Comparison of ENCODE assay signal across 9 mouse cellular contexts in genomic region chr5:142767937-142768336, GRCm38 (mm10). TPM values are rescaled to one million over a fixed set of nuclear protein-coding genes. Genes with fewer than 3 reads are reported as not detected.
DNase-seq lines count a peak whose midpoint lies in the region; ATAC-seq lines count a peak whose summit lies in the region.
"Had no signal": no experiment of that assay in that cellular context is flagged by ENCODE, and none has a peak within 500 bp of the region (broad histone marks: within the 10 kb centered on the region; RNA-seq: fewer than 3 reads in every experiment).

No protein-coding gene starts in this region.

- H3K27ac ChIP-seq in heart, embryonic 16.5 days (ENCODE audit: low read length) = no peak overlapping the region
- H3K27ac ChIP-seq in lung, embryonic 16.5 days (ENCODE audit: low read length) = no peak overlapping the region

- no peak overlapping the region for H3K4me3 ChIP-seq in heart, embryonic 16.5 days (ENCODE audit: low read length)
- H3K4me3 ChIP-seq in lung, embryonic 16.5 days (ENCODE audit: low read length) = no peak overlapping the region
- H3K4me3 ChIP-seq: erythroblast, embryonic 14.5 days had no signal

- H3K36me3 ChIP-seq in heart, embryonic 16.5 days (ENCODE audit: control insufficient read depth, insufficient read depth) = peaks cover 32% of the 10 kb centered on the region
- H3K36me3 ChIP-seq in lung, embryonic 16.5 days (ENCODE audit: control insufficient read depth, insufficient read depth, low read length) = peaks cover 42% of the 10 kb centered on the region

- ATAC-seq in heart, embryonic 16.5 days (replicated peaks; ENCODE audit: extremely low read depth, insufficient read depth, low FRiP score) = 0 out of 2 replicates have a peak, but pooled peaks have one; percentile 42
- peak; percentile 51 for ATAC-seq in lung, embryonic 16.5 days (ENCODE audit: low read depth)

- H3K9ac ChIP-seq in heart, embryonic 16.5 days (ENCODE audit: low read length) = no peak overlapping the region
- H3K9ac ChIP-seq in lung, embryonic 16.5 days (ENCODE audit: low read length) = no peak overlapping the region

- no peaks in the 10 kb centered on the region for H3K27me3 ChIP-seq in heart, embryonic 16.5 days (ENCODE audit: control insufficient read depth, insufficient read depth, low read length)
- H3K27me3 ChIP-seq in lung, embryonic 16.5 days (ENCODE audit: control insufficient read depth, insufficient read depth, low read depth, low read length) = no peaks in the 10 kb centered on the region

- H3K9me3 ChIP-seq in heart, embryonic 16.5 days (replicated peaks; ENCODE audit: control insufficient read depth, low read length) = no peaks in the 10 kb centered on the region
- no peaks in the 10 kb centered on the region for H3K9me3 ChIP-seq in lung, embryonic 16.5 days (ENCODE audit: control insufficient read depth, low read length)

- DNase-seq in CD4-positive, CD25-positive, alpha-beta regulatory T cell, adult 2 months (ENCODE audit: low read depth, low spot score) = peak; percentile 75
- DNase-seq in adrenal gland, adult 18-20 months (ENCODE audit: low spot score in 2 of 2) = peak; percentile 58 to 59
- DNase-seq in embryo, embryonic 10.5 days (ENCODE audit: low spot score) = peak; percentile 89
- peak; percentile 82 to 86 for DNase-seq in kidney, postnatal 36 days
- peak; percentile 60 for DNase-seq in retina, adult 2 months (ENCODE audit: low read depth, low spot score)
- DNase-seq in thymus, postnatal 4 days = peak; percentile 64

- no peak overlapping the region for H3K4me2 ChIP-seq in heart, embryonic 16.5 days (ENCODE audit: low read depth, low read length)
- no peak overlapping the region for H3K4me2 ChIP-seq in lung, embryonic 16.5 days (ENCODE audit: low read depth, low read length)

- peaks cover 32% of the 10 kb centered on the region for H3K4me1 ChIP-seq in heart, embryonic 16.5 days (ENCODE audit: control insufficient read depth, insufficient read depth, low read length)
- H3K4me1 ChIP-seq in lung, embryonic 16.5 days (replicated peaks; ENCODE audit: control insufficient read depth, insufficient read depth, low read length) = peaks cover 19% of the 10 kb centered on the region; the same call in 1 of the 2 replicates

- 13% methylated on average over 7 of the region's 7 CpGs for WGBS in heart, embryonic 16.5 days
- 19% methylated on average over 7 of the region's 7 CpGs for WGBS in lung, embryonic 16.5 days

RNA-seq across cellular contexts. Expression of gene Tnrc18, which starts 49.5 kb away (rescaled TPM):
- total RNA-seq in adrenal gland, adult 18-20 months (2021) = 10 to 100 TPM; 46.4 to 57.7 TPM
- 17.6 and 18.6 TPM in 2 replicates for polyA plus RNA-seq in heart, embryonic 16.5 days (2015; fragmentation: Nextera tagmentation; extraction: Ambion mirVana)
- polyA plus RNA-seq in lung, embryonic 16.5 days (2015; fragmentation: Nextera tagmentation; extraction: Ambion mirVana) = 17.3 and 18.2 TPM in 2 replicates
